Mouse (Mus musculus) left cerebral cortex, adult 18-20 months (tissue): Measurements from ENCODE around the gene Prss53. TPM values are rescaled to one million over a fixed set of nuclear protein-coding genes. Genes with fewer than 3 reads are reported as not detected.
"Not testable (repeated sequence)": the region's sequence is repeated elsewhere in the genome, so short reads cannot be mapped to it uniquely, and the experiment has no call there.

Source experiments
- DNase-seq, 2 experiments: peaks; one replicate each; pipeline ENCODE4 v3.0.0; 2021 to 2022; ENCODE audit warnings: low spot score in 2 of 2, mixed read lengths in 1 of 2
- total RNA-seq, 2 experiments: library from RNA; stranded (reverse); gene quantifications; 2 replicates each; pipeline ENCODE4 v1.2.3; 2021

Prss53 gene
- total RNA-seq, 2 experiments from 2014 or later: 2.2 to 2.7 TPM

- no peak for DNase-seq
These were observed 22.2 kb upstream of the Prss53 start for GRCm38 (mm10) chr7:127912938-127913337.

DNA sequence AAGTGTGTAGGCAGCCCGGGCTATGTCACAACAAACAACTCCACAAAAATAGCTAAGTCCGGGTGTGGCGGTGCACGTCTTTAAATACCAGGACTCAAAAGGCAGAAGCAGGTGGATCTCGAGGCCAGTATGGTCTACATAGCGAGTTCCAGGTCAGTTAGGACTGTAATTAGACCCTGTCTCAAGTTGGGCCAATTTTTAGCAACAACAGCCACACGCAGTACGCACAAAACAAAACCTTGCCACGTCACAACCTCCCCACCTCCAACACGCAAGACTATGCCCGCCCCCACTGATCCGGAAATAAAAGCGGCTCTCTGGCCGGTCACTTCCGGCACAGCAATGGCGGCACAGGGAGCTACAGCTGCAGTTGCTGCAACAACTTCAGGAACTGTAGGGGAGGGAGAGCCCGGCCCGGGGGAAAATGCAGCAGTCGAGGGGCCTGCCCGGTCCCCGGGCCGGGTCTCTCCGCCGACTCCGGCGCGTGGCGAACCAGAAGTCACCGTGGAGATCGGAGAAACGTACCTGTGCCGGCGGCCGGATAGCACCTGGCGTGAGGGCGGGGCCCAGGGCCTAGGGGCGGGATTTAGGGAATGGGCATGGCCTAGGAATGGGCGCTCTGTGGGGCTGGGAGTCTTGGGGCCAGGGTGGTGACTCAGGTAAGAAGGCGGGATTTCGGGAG is 21.6 kb upstream of the Prss53 start, which contains the start of gene Kat8:
Gene Kat8 (plus strand): TSS at position 327 of the 682 bp plus-strand sequence.
- peak; percentile 85 to 89 for DNase-seq

- no peak for DNase-seq
These were observed 17.9 kb upstream of the Prss53 start for GRCm38 (mm10) chr7:127908656-127909055.

DNA sequence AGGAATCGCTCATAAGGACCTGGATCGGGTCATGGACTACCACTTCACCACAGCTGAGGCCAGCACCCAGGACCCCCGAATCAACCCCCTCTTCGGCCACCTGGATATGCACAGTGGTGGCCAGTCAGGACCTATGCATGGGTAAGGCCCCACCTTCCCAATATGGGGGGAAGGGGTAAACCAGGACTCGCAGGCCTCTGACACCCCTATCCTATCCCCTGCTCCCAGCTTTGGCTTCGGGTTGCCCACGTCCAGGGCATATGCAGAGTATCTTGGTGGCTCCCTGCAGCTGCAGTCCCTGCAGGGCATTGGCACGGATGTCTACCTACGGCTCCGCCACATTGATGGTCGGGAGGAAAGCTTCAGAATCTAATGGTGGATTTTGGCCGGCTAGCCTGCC is 17.2 kb upstream of the Prss53 start:
- DNase-seq: no peak

- DNase-seq: peak; percentile 67 to 78
These were observed 13.4 kb upstream of the Prss53 start, which contains the start of gene Bckdk for GRCm38 (mm10) chr7:127903971-127904796. Gene Bckdk (plus strand): TSS chr7:127904082.

DNA sequence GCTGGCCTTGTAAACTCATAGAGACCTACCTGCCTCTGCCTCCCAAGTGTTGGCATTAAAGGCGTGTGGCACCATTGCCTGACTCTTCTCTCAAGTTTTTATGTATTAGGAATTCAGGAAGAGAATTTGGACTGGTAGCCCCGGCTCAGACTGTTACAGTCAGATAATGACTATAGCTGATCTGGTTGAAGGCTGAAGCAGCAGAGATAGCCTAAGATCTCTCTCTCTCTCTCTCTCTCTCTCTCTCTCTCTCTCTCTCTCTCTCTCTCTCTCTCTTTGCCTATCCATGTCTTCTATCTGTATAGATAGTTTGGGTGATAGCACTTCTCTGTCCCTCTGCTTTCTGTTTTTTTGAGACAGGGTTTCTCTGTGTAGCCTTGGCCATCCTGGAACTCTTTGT is 11.0 kb upstream of the Prss53 start:
- no peak for DNase-seq

GRCm38 (mm10) chr7:127899997-127900396 is 9.2 kb upstream of the Prss53 start:
- no peak for DNase-seq

GRCm38 (mm10) chr7:127898179-127898956 is 7.6 kb upstream of the Prss53 start:
- DNase-seq: no peak

DNA sequence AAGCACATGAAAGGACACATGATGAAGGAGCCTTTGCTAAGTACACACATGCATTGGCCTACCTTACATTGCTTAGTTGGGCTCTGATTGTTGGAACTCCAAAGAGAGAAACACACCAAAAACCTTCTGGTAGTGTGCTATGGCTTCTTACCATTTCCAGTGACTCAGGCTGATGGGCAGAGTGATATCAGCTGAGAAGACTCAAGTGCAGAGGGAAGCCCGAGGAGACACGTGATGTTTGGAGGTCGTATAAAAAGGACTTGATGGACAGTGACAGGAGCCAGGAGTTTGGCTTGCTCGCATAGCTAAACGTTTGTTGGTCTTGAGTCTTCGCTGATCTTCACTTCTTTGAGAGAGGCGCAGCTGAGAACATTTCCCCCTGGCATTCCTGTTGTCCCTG is 6.8 kb upstream of the Prss53 start:
- no peak for DNase-seq

- DNase-seq: peak; percentile 48 to 64
These were observed 5.6 kb upstream of the Prss53 start for GRCm38 (mm10) chr7:127896384-127896783.

GRCm38 (mm10) chr7:127895891-127896290 is 5.1 kb upstream of the Prss53 start:
- not testable (repeated sequence) for DNase-seq

DNA sequence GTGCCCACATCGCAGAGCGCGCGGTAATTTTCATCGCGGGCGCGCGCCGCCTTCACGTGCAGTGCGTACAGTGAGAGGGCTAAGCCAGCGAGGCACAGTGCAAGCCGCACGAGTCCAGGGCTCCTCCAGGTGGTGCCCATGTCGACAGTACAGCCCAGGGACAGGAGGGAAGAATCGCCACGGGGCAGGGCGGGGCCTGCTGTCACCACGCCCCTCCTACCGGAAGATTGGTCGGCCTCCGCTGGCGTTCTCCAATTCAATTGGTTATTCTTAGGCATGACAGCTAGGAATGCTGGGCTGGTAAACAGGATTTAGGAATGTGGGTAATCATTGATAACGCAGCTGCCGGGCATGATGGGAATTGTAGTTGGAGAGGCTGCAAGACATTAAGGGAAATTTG is 4.7 kb upstream of the Prss53 start, which contains the start of the genes Gm21974 and Vkorc1:
Gene Gm21974 (minus strand): TSS at position 13 of the 400 bp plus-strand sequence.
Gene Vkorc1 (minus strand): TSS at position 176 of the 400 bp plus-strand sequence.
- DNase-seq: peak; percentile 90 to 94

- no peak for DNase-seq
These were observed 3.7 kb upstream of the Prss53 start for GRCm38 (mm10) chr7:127894480-127894879.

DNA sequence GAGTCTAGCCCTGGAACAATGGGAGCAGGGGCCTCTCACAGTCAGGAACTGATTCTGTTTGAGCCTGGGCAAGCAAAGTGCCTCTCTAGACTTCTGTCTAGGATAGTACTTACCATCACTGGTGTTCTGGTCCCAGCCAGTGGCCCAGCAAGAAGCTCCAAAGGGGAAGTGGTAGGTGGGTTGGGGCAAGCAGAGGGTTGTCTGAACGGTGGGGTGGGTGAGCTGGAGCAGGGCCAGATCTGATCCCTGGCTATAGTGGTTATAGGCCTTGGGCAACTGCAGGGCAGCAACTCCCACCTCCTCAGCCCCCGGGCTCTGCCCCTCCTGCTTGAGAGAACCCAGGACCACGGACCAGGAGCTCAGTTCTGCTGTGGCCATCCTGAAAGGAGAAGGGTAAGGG is 1.9 kb downstream of the Prss53 start:
- DNase-seq: no peak

- no peak for DNase-seq
These were observed 3.0 kb downstream of the Prss53 start for GRCm38 (mm10) chr7:127887781-127888180.

GRCm38 (mm10) chr7:127887191-127887590 is 3.6 kb downstream of the Prss53 start:
- no peak for DNase-seq

DNA sequence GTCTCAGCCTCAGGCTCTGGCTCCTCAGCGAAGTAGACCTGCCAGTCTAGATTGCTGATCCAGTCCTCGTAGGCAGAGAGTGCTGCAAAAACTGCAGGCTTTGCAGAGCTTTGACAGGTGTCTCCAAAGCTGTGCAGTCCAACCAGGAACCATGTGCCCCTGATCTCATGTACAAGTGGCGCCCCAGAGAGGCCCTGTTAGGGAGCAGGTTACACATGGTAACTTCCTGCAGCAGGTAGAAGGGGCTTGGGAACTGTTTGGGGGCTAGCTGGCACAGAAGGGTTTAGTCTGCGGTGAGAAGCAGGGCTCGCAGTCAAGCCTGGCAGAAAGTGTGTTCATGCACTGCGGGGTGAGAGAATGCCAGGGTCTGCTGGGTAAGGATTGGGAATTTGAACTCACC is 4.2 kb downstream of the Prss53 start:
- DNase-seq: no peak

DNA sequence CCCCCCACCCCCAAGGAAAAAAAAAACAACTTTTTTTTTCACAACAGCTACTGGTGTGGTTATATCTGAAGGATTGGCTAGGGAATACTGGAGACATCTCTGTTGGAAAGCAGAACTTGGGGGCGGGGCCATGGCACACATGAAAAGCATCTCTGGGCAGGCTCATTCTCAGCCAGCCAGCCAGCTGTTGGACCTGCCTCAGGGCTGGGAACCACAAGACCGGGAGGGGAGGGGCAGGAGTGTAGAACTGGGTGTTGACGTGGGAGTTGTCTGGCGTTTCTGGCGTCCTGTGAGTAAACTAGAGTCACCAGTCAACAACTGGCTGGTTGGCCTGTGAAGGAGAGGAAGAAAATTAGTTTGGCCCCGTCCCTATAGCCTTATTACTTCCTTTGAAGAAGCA is 4.8 kb downstream of the Prss53 start:
- peak in 1 of 2 experiments; percentile 32 for DNase-seq

- DNase-seq: no peak
These were observed 10.3 kb downstream of the Prss53 start for GRCm38 (mm10) chr7:127880431-127880830.

DNA sequence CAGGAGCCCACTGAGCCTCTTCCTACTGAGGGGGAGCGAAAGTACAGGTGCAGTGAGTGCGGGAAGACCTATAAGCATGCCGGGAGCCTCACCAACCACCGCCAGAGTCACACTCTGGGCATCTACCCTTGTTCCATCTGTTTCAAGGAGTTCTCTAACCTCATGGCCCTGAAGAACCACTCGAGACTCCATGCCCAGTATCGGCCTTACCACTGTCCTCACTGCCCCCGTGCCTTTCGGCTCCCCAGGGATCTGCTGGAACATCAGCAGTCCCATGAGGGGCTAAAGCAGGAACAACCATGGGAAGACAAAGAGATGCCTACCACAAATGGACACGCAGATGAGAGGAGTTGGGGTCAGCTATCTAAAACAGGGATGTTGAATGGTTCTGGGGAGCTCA is 11.5 kb downstream of the Prss53 start:
- no peak for DNase-seq
